Mouse (Mus musculus) CH12.LX (cell line): ENCODE measurements around the gene Gss. TPM values are rescaled to one million over a fixed set of nuclear protein-coding genes. Genes with fewer than 3 reads are reported as not detected.

ENCODE experiments used
- DNase-seq: peaks from one replicate; pipeline ENCODE4 v3.0.0-alpha.2; 2013; ENCODE audit errors: extremely low read depth
- H3K27ac ChIP-seq: 2 replicates; pipeline ENCODE4 v1.5.1; 2012; ENCODE audit warnings: low read depth, mild to moderate bottlenecking, control low read depth, moderate library complexity; ENCODE audit not compliant: insufficient read depth
- H3K27me3 ChIP-seq: replicated peaks from 2 replicates; pipeline ENCODE3; 2012; ENCODE audit warnings: inconsistent platforms
- H3K36me3 ChIP-seq, 2 experiments: replicated peaks in 1 of 2; 2 replicates each; pipeline versions ENCODE3 to v1.6.1; 2012; ENCODE audit warnings: inconsistent platforms in 1 of 2, low read length in 1 of 2, mild to moderate bottlenecking in 1 of 2, mixed read lengths in 1 of 2, moderate library complexity in 1 of 2; ENCODE audit not compliant: control insufficient read depth in 1 of 2, insufficient read depth in 1 of 2
- H3K4me1 ChIP-seq, 2 experiments: 2 replicates each; pipeline ENCODE4 v1.6.1; 2012; ENCODE audit warnings: inconsistent platforms in 1 of 2, moderate library complexity in 1 of 2; ENCODE audit not compliant: insufficient read depth in 2 of 2, control insufficient read depth in 1 of 2
- H3K4me2 ChIP-seq: 2 replicates; pipeline ENCODE4 v1.6.1; 2012; ENCODE audit warnings: low read depth, mild to moderate bottlenecking, control low read depth; ENCODE audit not compliant: poor library complexity, insufficient read depth, severe bottlenecking
- H3K4me3 ChIP-seq, 3 experiments: fragments of 150-350 bp in 1 of 3; sonication (generic) in 1 of 3; replicated peaks in 1 of 3; 2 replicates each; pipeline versions ENCODE3 to v1.5.1; 2011 to 2012; ENCODE audit warnings: low read depth in 2 of 3, low read length in 2 of 3, mild to moderate bottlenecking in 2 of 3, moderate library complexity in 2 of 3, control low read depth in 1 of 3, improper control_type of control experiment in 1 of 3, inconsistent platforms in 1 of 3, mixed read lengths in 1 of 3; ENCODE audit not compliant: poor library complexity in 1 of 3
- H3K79me2 ChIP-seq: replicated peaks from 2 replicates; pipeline ENCODE4 v1.6.1; 2012; ENCODE audit warnings: mild to moderate bottlenecking, moderate library complexity; ENCODE audit not compliant: control insufficient read depth, poor library complexity, insufficient read depth, severe bottlenecking; ENCODE audit errors: extremely low read depth
- H3K9ac ChIP-seq: 2 replicates; pipeline ENCODE4 v1.6.1; 2012; ENCODE audit warnings: low read depth, mild to moderate bottlenecking, control low read depth, moderate library complexity; ENCODE audit not compliant: insufficient read depth
- H3K9me3 ChIP-seq: replicated peaks from 2 replicates; pipeline ENCODE3; 2012; ENCODE audit warnings: low read length, inconsistent platforms, mixed read lengths
- BHLHE40 ChIP-seq: IDR thresholded peaks from 2 replicates; pipeline ENCODE4 v1.6.1; 2011; ENCODE audit warnings: mild to moderate bottlenecking, low read depth, low read length, improper control_type of control experiment
- CHD1 ChIP-seq: IDR thresholded peaks from 2 replicates; pipeline ENCODE4 v1.6.1; 2012; ENCODE audit warnings: low read depth, low read length, improper control_type of control experiment, inconsistent platforms
- CHD2 ChIP-seq: IDR thresholded peaks from 2 replicates; pipeline ENCODE4 v1.6.1; 2011; ENCODE audit warnings: low read length, improper control_type of control experiment
- CTCF ChIP-seq, 2 experiments: IDR thresholded peaks in 1 of 2; conservative IDR thresholded peaks in 1 of 2; 2 replicates each; pipeline ENCODE4 v1.5.1; 2011 to 2012; ENCODE audit warnings: low read depth in 2 of 2, low read length in 2 of 2, improper control_type of control experiment in 1 of 2, inconsistent platforms in 1 of 2, mild to moderate bottlenecking in 1 of 2, moderate library complexity in 1 of 2
- E2F4 ChIP-seq: IDR thresholded peaks from 2 replicates; pipeline ENCODE4 v1.6.1; 2011; ENCODE audit warnings: low read depth, low read length, improper control_type of control experiment; ENCODE audit not compliant: insufficient replicate concordance
- ELF1 ChIP-seq: IDR thresholded peaks from 2 replicates; pipeline ENCODE4 v1.6.1; 2014; ENCODE audit warnings: low read depth, mild to moderate bottlenecking, inconsistent platforms, low read length, improper control_type of control experiment
- ETS1 ChIP-seq: conservative IDR thresholded peaks from 2 replicates; pipeline ENCODE4 v1.6.1; 2012; ENCODE audit warnings: low read depth, mild to moderate bottlenecking, inconsistent platforms, low read length, improper control_type of control experiment, moderate library complexity
- HCFC1 ChIP-seq: IDR thresholded peaks from 2 replicates; pipeline ENCODE4 v1.6.1; 2012; ENCODE audit warnings: low read depth, mild to moderate bottlenecking, inconsistent platforms, low read length, improper control_type of control experiment
- JUN ChIP-seq: IDR thresholded peaks from 2 replicates; pipeline ENCODE4 v1.6.1; 2011; ENCODE audit warnings: low read depth, mild to moderate bottlenecking, low read length, improper control_type of control experiment, moderate library complexity; ENCODE audit not compliant: insufficient read depth
- JUND ChIP-seq: conservative IDR thresholded peaks from 2 replicates; pipeline ENCODE4 v1.6.1; 2011; ENCODE audit warnings: low read depth, low read length, improper control_type of control experiment
- KAT2A ChIP-seq: IDR thresholded peaks from 2 replicates; pipeline ENCODE4 v1.6.1; 2012; ENCODE audit warnings: low read length, improper control_type of control experiment, inconsistent platforms; ENCODE audit not compliant: insufficient replicate concordance
- MAFK ChIP-seq: IDR thresholded peaks from 2 replicates; pipeline ENCODE4 v1.6.1; 2011; ENCODE audit warnings: low read length, improper control_type of control experiment; ENCODE audit not compliant: insufficient replicate concordance
- MAX ChIP-seq: IDR thresholded peaks from 2 replicates; pipeline ENCODE4 v1.6.1; 2011; ENCODE audit warnings: low read length, improper control_type of control experiment
- MEF2A ChIP-seq: IDR thresholded peaks from 2 replicates; pipeline ENCODE4 v1.6.1; 2014; ENCODE audit warnings: low read depth, mild to moderate bottlenecking, inconsistent platforms, low read length, improper control_type of control experiment, borderline replicate concordance
- MXI1 ChIP-seq: IDR thresholded peaks from 2 replicates; pipeline ENCODE4 v1.6.1; 2011; ENCODE audit warnings: mild to moderate bottlenecking, low read depth, low read length, improper control_type of control experiment
- MYC ChIP-seq: IDR thresholded peaks from 2 replicates; pipeline ENCODE4 v1.6.1; 2011; ENCODE audit warnings: low read depth, mild to moderate bottlenecking, improper control_type of control experiment, low read length
- NELFE ChIP-seq: IDR thresholded peaks from 2 replicates; pipeline ENCODE4 v1.6.1; 2011; ENCODE audit warnings: low read depth, low read length, improper control_type of control experiment
- NRF1 ChIP-seq: IDR thresholded peaks from 2 replicates; pipeline ENCODE4 v1.6.1; 2014; ENCODE audit warnings: low read depth, mild to moderate bottlenecking, inconsistent platforms, low read length, improper control_type of control experiment, moderate library complexity
- POLR2AphosphoS2 ChIP-seq: IDR thresholded peaks from 2 replicates; pipeline ENCODE4 v1.6.1; 2011; ENCODE audit warnings: low read depth, low read length, improper control_type of control experiment
- RAD21 ChIP-seq: IDR thresholded peaks from 2 replicates; pipeline ENCODE4 v1.6.1; 2011; ENCODE audit warnings: low read depth, mild to moderate bottlenecking, low read length, improper control_type of control experiment, moderate library complexity
- RCOR1 ChIP-seq: conservative IDR thresholded peaks from 2 replicates; pipeline ENCODE4 v1.6.1; 2012; ENCODE audit warnings: low read depth, mild to moderate bottlenecking, inconsistent platforms, low read length, improper control_type of control experiment
- SIN3A ChIP-seq: IDR thresholded peaks from 2 replicates; pipeline ENCODE4 v1.6.1; 2012; ENCODE audit warnings: low read length, improper control_type of control experiment, inconsistent platforms
- SMC3 ChIP-seq: IDR thresholded peaks from 2 replicates; pipeline ENCODE4 v1.6.1; 2011; ENCODE audit warnings: low read depth, low read length, improper control_type of control experiment
- TBP ChIP-seq: conservative IDR thresholded peaks from 2 replicates; pipeline ENCODE4 v1.6.1; 2011; ENCODE audit warnings: low read depth, low read length, improper control_type of control experiment
- TCF12 ChIP-seq: IDR thresholded peaks from 2 replicates; pipeline ENCODE4 v1.6.1; 2014; ENCODE audit warnings: low read depth, mild to moderate bottlenecking, inconsistent platforms, low read length, improper control_type of control experiment
- USF1 ChIP-seq: IDR thresholded peaks from 2 replicates; pipeline ENCODE4 v1.6.1; 2014; ENCODE audit warnings: low read depth, mild to moderate bottlenecking, inconsistent platforms, low read length, improper control_type of control experiment
- ZC3H11A ChIP-seq: IDR thresholded peaks from 2 replicates; pipeline ENCODE4 v1.6.1; 2012; ENCODE audit warnings: low read depth, mild to moderate bottlenecking, inconsistent platforms, low read length, improper control_type of control experiment
- ZNF384 ChIP-seq: IDR thresholded peaks from 2 replicates; pipeline ENCODE4 v1.6.1; 2012; ENCODE audit warnings: low read depth, low read length, improper control_type of control experiment, inconsistent platforms
- dilution Hi-C: fragments of 300-500 bp; cut with MboI; formaldehyde crosslinking; loops from 2 replicates; pipeline ENCODE4 v1.14.3; 2020; ENCODE audit warnings: low sequenced_read_pairs; ENCODE audit not compliant: extremely low pct_unique_long_range_greater_than_20kb, extremely low pct_ligation_motif_present
- in situ Hi-C: fragments of 300-500 bp; cut with MboI; formaldehyde crosslinking; loops from 3 replicates; pipeline ENCODE4 v1.14.3; 2019; ENCODE audit warnings: low sequenced_read_pairs, low pct_ligation_motif_present, low pct_unique_long_range_greater_than_20kb, mixed read lengths
- polyA plus RNA-seq: library from polyadenylated mRNA; unstranded; fragments of >175 nt; gene quantifications from 2 replicates; pipeline ENCODE4 v1.2.1, GENCODE M21; 2012; ENCODE audit warnings: low read depth; ENCODE audit not compliant: insufficient read length
- total RNA-seq, 2 experiments: library from RNA; depleted of rRNA; stranded (reverse); fragments of 300-350 nt in 1 of 2; fragments of >200 nt in 1 of 2; gene quantifications; 2 replicates each; pipeline ENCODE4 v1.2.3; 2012 to 2014

Gss gene
- total and polyA plus RNA-seq, 3 experiments: 17.3 to 21.9 (median 18.0) TPM

GRCm38 (mm10) chr2:155626277-155626676 is 33.7 kb upstream of the Gss start:
- H3K9ac ChIP-seq: no peak overlapping the region
- DNase-seq: no peak
- H3K4me3 ChIP-seq: no peak overlapping the region
- H3K4me2 ChIP-seq: no peak overlapping the region
- dilution Hi-C loops: no loop called here
- peaks cover 13% of the 10 kb centered on the region for H3K27me3 ChIP-seq
- no peaks in the 10 kb centered on the region for H3K9me3 ChIP-seq
- H3K36me3 ChIP-seq: peaks cover 0 to 26% of the 10 kb centered on the region in 2 experiments
- H3K27ac ChIP-seq: no peak overlapping the region
- H3K79me2 ChIP-seq: no peaks in the 10 kb centered on the region
- H3K4me1 ChIP-seq: 0 out of 4 replicates have a peak, but pooled peaks cover 0 to 2% of the 10 kb centered on the region in 2 experiments
- in situ Hi-C loops: no loop called here
- no peak for TF ChIP-seq RCOR1
- TF ChIP-seq SIN3A: no peak
- no peak for TF ChIP-seq CHD2

GRCm38 (mm10) chr2:155624730-155625129 is 32.1 kb upstream of the Gss start:
- peak; percentile 84 for DNase-seq
- dilution Hi-C loops (no loop called here), in situ Hi-C loops (loop anchor here (5.0 kb wide), 1 partner anchor 37 kb away; no protein-coding TSS in a partner anchor)
- Histone ChIP-seq H3K27ac (no peak overlapping the region), H3K4me2 (no peak overlapping the region), H3K4me3 (no peak overlapping the region), H3K9me3 (no peaks in the 10 kb centered on the region), H3K27me3 (peaks cover 25% of the 10 kb centered on the region), H3K9ac (no peak overlapping the region), H3K79me2 (no peaks in the 10 kb centered on the region), H3K36me3 (peaks cover 0 to 13% of the 10 kb centered on the region in 2 experiments), H3K4me1 (0 out of 4 replicates have a peak, but pooled peaks cover 0 to 2% of the 10 kb centered on the region in 2 experiments)
- TF ChIP-seq HCFC1: no peak
- peak; percentile 39 for TF ChIP-seq USF1
- TF ChIP-seq E2F4: no peak
- no peak for TF ChIP-seq ETS1
- no peak for TF ChIP-seq NRF1
- TF ChIP-seq ELF1: no peak
- TF ChIP-seq TCF12: no peak
- no peak for TF ChIP-seq BHLHE40
- peak; percentile 90 for TF ChIP-seq MXI1
- no peak for TF ChIP-seq CHD1
- TF ChIP-seq CTCF (conservative IDR thresholded peaks at IDR 0.05 in 1 of 2, IDR thresholded peaks at IDR 0.05 in 1 of 2; ENCODE audit: low read depth in 2 of 2, low read length in 2 of 2): peak; percentile 75 to 95
- no peak for TF ChIP-seq KAT2A
- peak; percentile 99 for TF ChIP-seq MYC
- TF ChIP-seq JUN: no peak
- TF ChIP-seq RCOR1: no peak
- peak; percentile 96 for TF ChIP-seq MAX
- TF ChIP-seq NELFE: no peak
- TF ChIP-seq MEF2A: 0 out of 2 replicates have a peak, but pooled peaks have one; percentile 17
- 0 out of 2 replicates have a peak, but pooled peaks have one; percentile 19 for TF ChIP-seq JUND
- no peak for TF ChIP-seq CHD2
- no peak for TF ChIP-seq MAFK
- no peak for TF ChIP-seq TBP
- TF ChIP-seq ZC3H11A: peak; percentile 20; the same call in 1 of the 2 replicates
- peak; percentile 85 for TF ChIP-seq SMC3
- TF ChIP-seq RAD21: peak; percentile 92
- no peak for TF ChIP-seq ZNF384
- no peak for TF ChIP-seq SIN3A
- TF ChIP-seq POLR2AphosphoS2: no peak
